Mouse (Mus musculus): ENCODE data around the gene Gm42906. TPM values are rescaled to one million over a fixed set of nuclear protein-coding genes. Genes with fewer than 3 reads are reported as not detected.

Gm42906 gene
- polyA plus RNA-seq, 1 experiment = not detected

DNA sequence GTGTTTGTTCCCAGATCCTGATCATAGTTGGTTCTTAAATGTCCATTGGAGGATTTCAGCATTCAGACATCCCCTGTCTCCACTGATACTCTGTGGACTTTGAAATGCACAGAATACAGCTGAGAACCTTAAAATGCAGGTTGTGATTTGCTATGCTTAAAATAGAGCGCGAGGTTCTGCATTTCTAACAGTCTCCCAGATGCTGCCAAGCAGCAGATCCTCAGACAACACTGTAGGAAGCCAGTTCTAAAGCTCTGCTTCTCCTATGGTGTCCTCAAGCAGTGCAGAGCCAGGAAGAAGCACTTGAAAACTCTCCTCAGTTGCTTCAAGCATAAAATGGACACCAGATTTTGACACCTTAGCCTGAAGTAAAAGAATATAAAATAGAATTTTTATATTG is 48.1 kb downstream of the Gm42906 start:
- H3K9me3 ChIP-seq (replicated peaks; ENCODE audit: control insufficient read depth, insufficient read depth, low read length, poor library complexity, severe bottlenecking) = no peaks in the 10 kb centered on the region
- H3K27me3 ChIP-seq (ENCODE audit: control insufficient read depth, insufficient read depth, low read length, poor library complexity, severe bottlenecking) = no peaks in the 10 kb centered on the region
- no peaks in the 10 kb centered on the region for H3K36me3 ChIP-seq (ENCODE audit: control insufficient read depth, insufficient read depth, low read length, poor library complexity, severe bottlenecking)

GRCm38 (mm10) chr5:151379210-151379609 is 48.8 kb downstream of the Gm42906 start:
- Histone ChIP-seq H3K4me3 (ENCODE audit: low read depth, low read length) (no peak overlapping the region), H3K27me3 (ENCODE audit: control insufficient read depth, insufficient read depth, low read length, poor library complexity, severe bottlenecking) (no peaks in the 10 kb centered on the region), H3K36me3 (ENCODE audit: control insufficient read depth, insufficient read depth, low read length, poor library complexity, severe bottlenecking) (no peaks in the 10 kb centered on the region), H3K9me3 (replicated peaks; ENCODE audit: control insufficient read depth, insufficient read depth, low read length, poor library complexity, severe bottlenecking) (no peaks in the 10 kb centered on the region), H3K4me1 (ENCODE audit: control insufficient read depth, insufficient read depth, low read length) (no peaks in the 10 kb centered on the region), H3K27ac (ENCODE audit: insufficient read depth, low read length) (no peak overlapping the region), H3K9ac (ENCODE audit: low read depth, poor library complexity, severe bottlenecking) (no peak overlapping the region)
- no peak for TF ChIP-seq EP300 (IDR thresholded peaks at IDR 0.05; ENCODE audit: insufficient read depth, low read depth, low read length)
- TF ChIP-seq CTCF (IDR thresholded peaks at IDR 0.05; ENCODE audit: low read depth, low read length) = no peak
- no peak for TF ChIP-seq POLR2A (IDR thresholded peaks at IDR 0.05; ENCODE audit: insufficient read depth, low read length)

More for the DNA sequence above, 48.1 kb downstream of the Gm42906 start:
- Histone ChIP-seq H3K27ac (ENCODE audit: insufficient read depth, low read length) (no peak overlapping the region), H3K9ac (ENCODE audit: low read depth, poor library complexity, severe bottlenecking) (no peak overlapping the region), H3K4me3 (ENCODE audit: low read depth, low read length) (no peak overlapping the region), H3K4me1 (ENCODE audit: control insufficient read depth, insufficient read depth, low read length) (no peaks in the 10 kb centered on the region)
- no peak for TF ChIP-seq EP300 (IDR thresholded peaks at IDR 0.05; ENCODE audit: insufficient read depth, low read depth, low read length)
- no peak for TF ChIP-seq CTCF (IDR thresholded peaks at IDR 0.05; ENCODE audit: low read depth, low read length)
- no peak for TF ChIP-seq POLR2A (IDR thresholded peaks at IDR 0.05; ENCODE audit: insufficient read depth, low read length)

DNA sequence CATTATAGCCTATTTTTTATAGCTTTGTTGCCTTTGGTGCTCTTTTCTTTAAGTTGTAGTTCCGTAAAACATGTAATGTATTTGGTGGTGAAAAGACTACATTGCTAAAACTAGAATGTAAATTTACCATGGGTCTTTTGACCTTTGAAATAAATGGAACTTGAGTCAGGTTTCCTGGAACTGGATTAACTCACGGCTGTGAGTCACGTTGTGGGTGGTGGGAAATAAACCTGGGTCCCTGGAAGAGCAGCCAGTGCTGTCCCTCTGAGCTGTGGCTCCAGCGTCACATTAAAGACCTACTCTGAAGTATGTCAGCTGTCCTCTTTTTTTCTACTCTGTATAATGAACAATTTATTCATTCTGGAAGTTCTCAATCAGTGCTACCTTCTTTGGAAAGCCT is 51.0 kb downstream of the Gm42906 start:
- H3K4me3 ChIP-seq (ENCODE audit: low read depth, low read length) = no peak overlapping the region
- H3K27ac ChIP-seq (ENCODE audit: insufficient read depth, low read length) = no peak overlapping the region
- H3K27me3 ChIP-seq (ENCODE audit: control insufficient read depth, insufficient read depth, low read length, poor library complexity, severe bottlenecking) = no peaks in the 10 kb centered on the region
- H3K4me1 ChIP-seq (ENCODE audit: control insufficient read depth, insufficient read depth, low read length) = no peaks in the 10 kb centered on the region
- H3K9me3 ChIP-seq (replicated peaks; ENCODE audit: control insufficient read depth, insufficient read depth, low read length, poor library complexity, severe bottlenecking) = no peaks in the 10 kb centered on the region
- H3K9ac ChIP-seq (ENCODE audit: low read depth, poor library complexity, severe bottlenecking) = no peak overlapping the region
- H3K36me3 ChIP-seq (ENCODE audit: control insufficient read depth, insufficient read depth, low read length, poor library complexity, severe bottlenecking) = no peaks in the 10 kb centered on the region
- TF ChIP-seq CTCF (IDR thresholded peaks at IDR 0.05; ENCODE audit: low read depth, low read length) (no peak), EP300 (IDR thresholded peaks at IDR 0.05; ENCODE audit: insufficient read depth, low read depth, low read length) (no peak), POLR2A (IDR thresholded peaks at IDR 0.05; ENCODE audit: insufficient read depth, low read length) (no peak)

- Histone ChIP-seq H3K36me3 (ENCODE audit: control insufficient read depth, insufficient read depth, low read length, poor library complexity, severe bottlenecking) (no peaks in the 10 kb centered on the region), H3K9me3 (replicated peaks; ENCODE audit: control insufficient read depth, insufficient read depth, low read length, poor library complexity, severe bottlenecking) (no peaks in the 10 kb centered on the region), H3K4me3 (ENCODE audit: low read depth, low read length) (no peak overlapping the region), H3K4me1 (ENCODE audit: control insufficient read depth, insufficient read depth, low read length) (no peaks in the 10 kb centered on the region), H3K27ac (ENCODE audit: insufficient read depth, low read length) (no peak overlapping the region), H3K27me3 (ENCODE audit: control insufficient read depth, insufficient read depth, low read length, poor library complexity, severe bottlenecking) (no peaks in the 10 kb centered on the region), H3K9ac (ENCODE audit: low read depth, poor library complexity, severe bottlenecking) (no peak overlapping the region)
- TF ChIP-seq POLR2A (IDR thresholded peaks at IDR 0.05; ENCODE audit: insufficient read depth, low read length) (no peak), CTCF (IDR thresholded peaks at IDR 0.05; ENCODE audit: low read depth, low read length) (no peak), EP300 (IDR thresholded peaks at IDR 0.05; ENCODE audit: insufficient read depth, low read depth, low read length) (no peak)
These were observed 53.1 kb downstream of the Gm42906 start for GRCm38 (mm10) chr5:151374825-151375224.

- Histone ChIP-seq H3K9ac (ENCODE audit: low read depth, poor library complexity, severe bottlenecking) (no peak overlapping the region), H3K36me3 (ENCODE audit: control insufficient read depth, insufficient read depth, low read length, poor library complexity, severe bottlenecking) (no peaks in the 10 kb centered on the region), H3K4me1 (ENCODE audit: control insufficient read depth, insufficient read depth, low read length) (peaks cover 4% of the 10 kb centered on the region), H3K4me3 (ENCODE audit: low read depth, low read length) (no peak overlapping the region), H3K27me3 (ENCODE audit: control insufficient read depth, insufficient read depth, low read length, poor library complexity, severe bottlenecking) (no peaks in the 10 kb centered on the region), H3K27ac (ENCODE audit: insufficient read depth, low read length) (no peak overlapping the region), H3K9me3 (replicated peaks; ENCODE audit: control insufficient read depth, insufficient read depth, low read length, poor library complexity, severe bottlenecking) (no peaks in the 10 kb centered on the region)
- TF ChIP-seq CTCF (IDR thresholded peaks at IDR 0.05; ENCODE audit: low read depth, low read length) (no peak), EP300 (IDR thresholded peaks at IDR 0.05; ENCODE audit: insufficient read depth, low read depth, low read length) (no peak), POLR2A (IDR thresholded peaks at IDR 0.05; ENCODE audit: insufficient read depth, low read length) (no peak)
These were observed 56.8 kb downstream of the Gm42906 start for GRCm38 (mm10) chr5:151371130-151371529.

GRCm38 (mm10) chr5:151369306-151369721 is 58.6 kb downstream of the Gm42906 start:
- Histone ChIP-seq H3K27ac (ENCODE audit: insufficient read depth, low read length) (peak overlapping the region; percentile 97), H3K4me1 (ENCODE audit: control insufficient read depth, insufficient read depth, low read length) (peaks cover 4% of the 10 kb centered on the region), H3K36me3 (ENCODE audit: control insufficient read depth, insufficient read depth, low read length, poor library complexity, severe bottlenecking) (no peaks in the 10 kb centered on the region), H3K9me3 (replicated peaks; ENCODE audit: control insufficient read depth, insufficient read depth, low read length, poor library complexity, severe bottlenecking) (no peaks in the 10 kb centered on the region), H3K27me3 (ENCODE audit: control insufficient read depth, insufficient read depth, low read length, poor library complexity, severe bottlenecking) (no peaks in the 10 kb centered on the region), H3K4me3 (ENCODE audit: low read depth, low read length) (peak overlapping the region; percentile 94), H3K9ac (ENCODE audit: low read depth, poor library complexity, severe bottlenecking) (peak overlapping the region; percentile 65)
- no peak for TF ChIP-seq EP300 (IDR thresholded peaks at IDR 0.05; ENCODE audit: insufficient read depth, low read depth, low read length)
- no peak for TF ChIP-seq CTCF (IDR thresholded peaks at IDR 0.05; ENCODE audit: low read depth, low read length)
- no peak for TF ChIP-seq POLR2A (IDR thresholded peaks at IDR 0.05; ENCODE audit: insufficient read depth, low read length)
